Mouse (Mus musculus): ENCODE results near the gene Ciz1.

GRCm38 (mm10) chr2:32376963-32377362 is 24.8 kb downstream of the Ciz1 start:
- TF ChIP-seq CTCF (IDR thresholded peaks at IDR 0.05; ENCODE audit: borderline replicate concordance, insufficient read depth, low read depth, low read length), result no peak
- no peak for TF ChIP-seq POLR2A (IDR thresholded peaks at IDR 0.05; ENCODE audit: borderline replicate concordance, insufficient read depth, low read length)
